11 mouse cellular contexts compared by ENCODE assay signal in the genomic region with DNA sequence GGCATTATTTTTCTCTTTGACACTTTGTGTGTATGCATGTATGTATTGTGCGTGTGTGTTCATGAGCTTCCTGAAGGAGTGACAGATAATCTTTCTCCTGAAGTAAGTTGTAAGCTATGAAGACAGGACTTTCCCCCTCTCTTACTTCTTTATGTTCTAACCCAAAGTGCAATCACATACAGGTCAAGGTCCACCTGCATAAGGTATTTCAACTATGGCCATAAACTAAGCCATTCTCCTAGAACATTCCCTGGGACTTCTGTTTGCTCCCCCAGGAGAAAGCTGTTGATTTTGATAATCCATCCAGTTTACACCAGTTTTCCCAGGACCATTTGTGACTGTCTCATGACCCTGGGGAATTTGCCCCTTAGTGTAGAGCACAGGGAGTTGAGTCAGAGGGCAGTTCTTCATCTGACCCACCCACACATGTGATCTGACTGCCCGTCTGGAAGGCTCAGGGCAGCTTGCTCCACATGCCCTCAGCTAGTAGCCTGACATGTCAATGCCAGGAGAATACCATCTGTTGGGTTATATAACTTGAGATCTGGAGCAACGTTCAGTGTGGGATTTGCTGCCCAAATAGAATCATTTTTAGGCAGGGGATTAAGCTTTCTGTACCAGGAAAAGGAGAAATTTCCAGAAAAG.
DNase-seq lines count a peak whose midpoint lies in the region; ATAC-seq lines count a peak whose summit lies in the region.
"Had no signal": no experiment of that assay in that cellular context is flagged by ENCODE, and none has a peak within 500 bp of the region (broad histone marks: within the 10 kb centered on the region; RNA-seq: fewer than 3 reads in every experiment).

No protein-coding gene starts in this region.

- no peak for DNase-seq in cerebellum, postnatal 4 days (ENCODE audit: low spot score in 2 of 2)
- peak; percentile 17 for DNase-seq in MN1 (ENCODE audit: low spot score)
- DNase-seq in cerebellum, adult 9-10 months: peak; percentile 95
- DNase-seq in retina, adult 2 months (ENCODE audit: low read depth, low spot score): peak; percentile 36
- no peak for DNase-seq in thymus, adult 18-20 months
- no peak for DNase-seq in right cerebral cortex, adult 2 months (ENCODE audit: low spot score in 2 of 2)
- no peak for DNase-seq in c-Kit-positive CD71-positive TER-119-positive erythroid progenitor cells, embryonic 14.5 days (ENCODE audit: low spot score)
- DNase-seq: adrenal gland, postnatal 14 days; heart, adult 2 months; liver, embryonic 13.5 days had no signal

- ATAC-seq in cerebellum, adult (ENCODE audit: insufficient number of reproducible peaks, low FRiP score, low TSS enrichment): peak; percentile 89

Comparison
In these comparisons a context has a peak if more than half of its experiments do, and no peak if none do; other contexts are left out.
1. DNase-seq: peak in MN1 (single experiment), cerebellum, adult 9-10 months (single experiment) and retina, adult 2 months (single experiment); none in cerebellum, postnatal 4 days (0 of 2), thymus, adult 18-20 months (0 of 2), right cerebral cortex, adult 2 months (0 of 2) and c-Kit-positive CD71-positive TER-119-positive erythroid progenitor cells, embryonic 14.5 days (single experiment).